Mouse (Mus musculus): ENCODE data around the gene Pla2g16. TPM values are rescaled to one million over a fixed set of nuclear protein-coding genes. Genes with fewer than 3 reads are reported as not detected.

Gene Pla2g16
- polyA plus RNA-seq (2015; fragmentation: Nextera tagmentation; extraction: Ambion mirVana) = 17.1 and 18.0 TPM in 2 replicates

GRCm38 (mm10) chr19:7557328-7557822 is at the start of gene Pla2g16:
Gene Pla2g16 (plus strand): TSS chr19:7557459.
- Histone ChIP-seq H3K27ac (ENCODE audit: low read length) (peak within 1 kb of the TSS; percentile 19; the same call in 1 of the 2 replicates), H3K4me2 (ENCODE audit: low read depth, low read length) (peak within 1 kb of the TSS; percentile 67), H3K9ac (ENCODE audit: low read length) (peak within 1 kb of the TSS; percentile 68), H3K36me3 (ENCODE audit: control insufficient read depth, insufficient read depth, low read length) (no peaks in the 10 kb centered on the region), H3K4me3 (ENCODE audit: low read length) (peak within 1 kb of the TSS; percentile 56), H3K27me3 (ENCODE audit: control insufficient read depth, insufficient read depth, low read depth, low read length) (no peaks in the 10 kb centered on the region), H3K9me3 (ENCODE audit: control insufficient read depth, low read length) (no peaks in the 10 kb centered on the region), H3K4me1 (replicated peaks; ENCODE audit: control insufficient read depth, insufficient read depth, low read length) (peaks cover 6% of the 10 kb centered on the region; the same call in 1 of the 2 replicates)
- WGBS = 2% methylated on average over 25 of the region's 27 CpGs
- ATAC-seq (ENCODE audit: low read depth) = peak; percentile 93

- Histone ChIP-seq H3K4me2 (ENCODE audit: low read depth, low read length) (no peak overlapping the region), H3K4me3 (ENCODE audit: low read length) (no peak overlapping the region), H3K4me1 (replicated peaks; ENCODE audit: control insufficient read depth, insufficient read depth, low read length) (no peaks in the 10 kb centered on the region), H3K9ac (ENCODE audit: low read length) (no peak overlapping the region), H3K9me3 (ENCODE audit: control insufficient read depth, low read length) (no peaks in the 10 kb centered on the region), H3K27me3 (ENCODE audit: control insufficient read depth, insufficient read depth, low read depth, low read length) (no peaks in the 10 kb centered on the region), H3K36me3 (ENCODE audit: control insufficient read depth, insufficient read depth, low read length) (peaks cover 12% of the 10 kb centered on the region), H3K27ac (ENCODE audit: low read length) (no peak overlapping the region)
- no peak for ATAC-seq (ENCODE audit: low read depth)
- WGBS = 73% methylated on average over 4 of the region's 4 CpGs
Observed at GRCm38 (mm10) chr19:7508026-7508425, 49.2 kb upstream of the Pla2g16 start.

- Histone ChIP-seq H3K36me3 (ENCODE audit: control insufficient read depth, insufficient read depth, low read length) (peaks cover 11% of the 10 kb centered on the region), H3K4me3 (ENCODE audit: low read length) (no peak overlapping the region)
- ATAC-seq (ENCODE audit: low read depth) = no peak
Observed at GRCm38 (mm10) chr19:7516437-7516836, 40.8 kb upstream of the Pla2g16 start.

GRCm38 (mm10) chr19:7521619-7522018 is 35.6 kb upstream of the Pla2g16 start:
- Histone ChIP-seq H3K4me1 (replicated peaks; ENCODE audit: control insufficient read depth, insufficient read depth, low read length) (no peaks in the 10 kb centered on the region), H3K9ac (ENCODE audit: low read length) (no peak overlapping the region), H3K27me3 (ENCODE audit: control insufficient read depth, insufficient read depth, low read depth, low read length) (no peaks in the 10 kb centered on the region), H3K4me3 (ENCODE audit: low read length) (no peak overlapping the region), H3K36me3 (ENCODE audit: control insufficient read depth, insufficient read depth, low read length) (peaks cover 31% of the 10 kb centered on the region), H3K9me3 (ENCODE audit: control insufficient read depth, low read length) (peaks cover 2% of the 10 kb centered on the region; the same call in 1 of the 2 replicates), H3K27ac (ENCODE audit: low read length) (no peak overlapping the region), H3K4me2 (ENCODE audit: low read depth, low read length) (no peak overlapping the region)
- ATAC-seq (ENCODE audit: low read depth) = no peak
- WGBS = 84% methylated on average over 3 of the region's 3 CpGs

More at GRCm38 (mm10) chr19:7516437-7516836, 40.8 kb upstream of the Pla2g16 start:
- no peak overlapping the region for H3K9ac ChIP-seq (ENCODE audit: low read length)
- H3K4me2 ChIP-seq (ENCODE audit: low read depth, low read length) = no peak overlapping the region
- no peaks in the 10 kb centered on the region for H3K27me3 ChIP-seq (ENCODE audit: control insufficient read depth, insufficient read depth, low read depth, low read length)
- 82% methylated on average over 1 of the region's 1 CpGs for WGBS
- no peaks in the 10 kb centered on the region for H3K4me1 ChIP-seq (replicated peaks; ENCODE audit: control insufficient read depth, insufficient read depth, low read length)
- H3K9me3 ChIP-seq (ENCODE audit: control insufficient read depth, low read length) = no peaks in the 10 kb centered on the region
- H3K27ac ChIP-seq (ENCODE audit: low read length) = 0 out of 2 replicates have a peak overlapping the region, but pooled peaks have one; percentile 1

- H3K4me1 ChIP-seq (replicated peaks; ENCODE audit: control insufficient read depth, insufficient read depth, low read length) = no peaks in the 10 kb centered on the region
- no peaks in the 10 kb centered on the region for H3K27me3 ChIP-seq (ENCODE audit: control insufficient read depth, insufficient read depth, low read depth, low read length)
- ATAC-seq (ENCODE audit: low read depth) = no peak
- H3K27ac ChIP-seq (ENCODE audit: low read length) = no peak overlapping the region
- H3K9ac ChIP-seq (ENCODE audit: low read length) = no peak overlapping the region
- H3K9me3 ChIP-seq (ENCODE audit: control insufficient read depth, low read length) = peaks cover 2% of the 10 kb centered on the region; the same call in 1 of the 2 replicates
- no peak overlapping the region for H3K4me3 ChIP-seq (ENCODE audit: low read length)
- no peak overlapping the region for H3K4me2 ChIP-seq (ENCODE audit: low read depth, low read length)
- peaks cover 29% of the 10 kb centered on the region for H3K36me3 ChIP-seq (ENCODE audit: control insufficient read depth, insufficient read depth, low read length)
- 94% methylated on average over 2 of the region's 2 CpGs for WGBS
Observed at GRCm38 (mm10) chr19:7522856-7523255, 34.4 kb upstream of the Pla2g16 start.

- no peaks in the 10 kb centered on the region for H3K4me1 ChIP-seq (replicated peaks; ENCODE audit: control insufficient read depth, insufficient read depth, low read length)
- H3K9me3 ChIP-seq (ENCODE audit: control insufficient read depth, low read length) = peaks cover 2% of the 10 kb centered on the region; the same call in 1 of the 2 replicates
- H3K4me3 ChIP-seq (ENCODE audit: low read length) = no peak overlapping the region
- H3K9ac ChIP-seq (ENCODE audit: low read length) = no peak overlapping the region
- no peak overlapping the region for H3K4me2 ChIP-seq (ENCODE audit: low read depth, low read length)
- no peak overlapping the region for H3K27ac ChIP-seq (ENCODE audit: low read length)
- H3K36me3 ChIP-seq (ENCODE audit: control insufficient read depth, insufficient read depth, low read length) = peaks cover 28% of the 10 kb centered on the region
- no peak for ATAC-seq (ENCODE audit: low read depth)
- no peaks in the 10 kb centered on the region for H3K27me3 ChIP-seq (ENCODE audit: control insufficient read depth, insufficient read depth, low read depth, low read length)
- WGBS = 88% methylated on average over 1 of the region's 1 CpGs
Observed at GRCm38 (mm10) chr19:7523292-7523691, 34.0 kb upstream of the Pla2g16 start.

- H3K27me3 ChIP-seq (ENCODE audit: control insufficient read depth, insufficient read depth, low read depth, low read length) = no peaks in the 10 kb centered on the region
- H3K4me1 ChIP-seq (replicated peaks; ENCODE audit: control insufficient read depth, insufficient read depth, low read length) = no peaks in the 10 kb centered on the region
- no peak for ATAC-seq (ENCODE audit: low read depth)
- H3K4me3 ChIP-seq (ENCODE audit: low read length) = no peak overlapping the region
- peaks cover 2% of the 10 kb centered on the region; the same call in 1 of the 2 replicates for H3K9me3 ChIP-seq (ENCODE audit: control insufficient read depth, low read length)
- peaks cover 28% of the 10 kb centered on the region for H3K36me3 ChIP-seq (ENCODE audit: control insufficient read depth, insufficient read depth, low read length)
- H3K27ac ChIP-seq (ENCODE audit: low read length) = no peak overlapping the region
- H3K9ac ChIP-seq (ENCODE audit: low read length) = no peak overlapping the region
- H3K4me2 ChIP-seq (ENCODE audit: low read depth, low read length) = no peak overlapping the region
Observed at GRCm38 (mm10) chr19:7523781-7524180, 33.5 kb upstream of the Pla2g16 start.

- Histone ChIP-seq H3K4me1 (replicated peaks; ENCODE audit: control insufficient read depth, insufficient read depth, low read length) (no peaks in the 10 kb centered on the region), H3K9ac (ENCODE audit: low read length) (no peak overlapping the region), H3K27ac (ENCODE audit: low read length) (no peak overlapping the region), H3K36me3 (ENCODE audit: control insufficient read depth, insufficient read depth, low read length) (peaks cover 31% of the 10 kb centered on the region), H3K4me2 (ENCODE audit: low read depth, low read length) (no peak overlapping the region), H3K27me3 (ENCODE audit: control insufficient read depth, insufficient read depth, low read depth, low read length) (no peaks in the 10 kb centered on the region), H3K4me3 (ENCODE audit: low read length) (no peak overlapping the region), H3K9me3 (ENCODE audit: control insufficient read depth, low read length) (peaks cover 2% of the 10 kb centered on the region; the same call in 1 of the 2 replicates)
- 69% methylated on average over 3 of the region's 3 CpGs for WGBS
- ATAC-seq (ENCODE audit: low read depth) = no peak
Observed at GRCm38 (mm10) chr19:7524879-7525278, 32.4 kb upstream of the Pla2g16 start.

GRCm38 (mm10) chr19:7528639-7529428 is 28.4 kb upstream of the Pla2g16 start:
- Histone ChIP-seq H3K9me3 (ENCODE audit: control insufficient read depth, low read length) (no peaks in the 10 kb centered on the region), H3K36me3 (ENCODE audit: control insufficient read depth, insufficient read depth, low read length) (peaks cover 23% of the 10 kb centered on the region), H3K4me2 (ENCODE audit: low read depth, low read length) (no peak overlapping the region), H3K4me3 (ENCODE audit: low read length) (no peak overlapping the region), H3K27me3 (ENCODE audit: control insufficient read depth, insufficient read depth, low read depth, low read length) (no peaks in the 10 kb centered on the region), H3K9ac (ENCODE audit: low read length) (no peak overlapping the region), H3K27ac (ENCODE audit: low read length) (no peak overlapping the region), H3K4me1 (replicated peaks; ENCODE audit: control insufficient read depth, insufficient read depth, low read length) (no peaks in the 10 kb centered on the region)
- ATAC-seq (ENCODE audit: low read depth) = peak; percentile 52; the same call in 1 of the 2 replicates
- 53% methylated on average over 7 of the region's 7 CpGs for WGBS

All from lung, embryonic 16.5 days (tissue).